Mouse (Mus musculus): Measurements from ENCODE around the gene Prr5l. TPM values are rescaled to one million over a fixed set of nuclear protein-coding genes. Genes with fewer than 3 reads are reported as not detected.

The Prr5l gene
- polyA plus RNA-seq, 2 experiments: 16.4 to 27.3 TPM

DNA sequence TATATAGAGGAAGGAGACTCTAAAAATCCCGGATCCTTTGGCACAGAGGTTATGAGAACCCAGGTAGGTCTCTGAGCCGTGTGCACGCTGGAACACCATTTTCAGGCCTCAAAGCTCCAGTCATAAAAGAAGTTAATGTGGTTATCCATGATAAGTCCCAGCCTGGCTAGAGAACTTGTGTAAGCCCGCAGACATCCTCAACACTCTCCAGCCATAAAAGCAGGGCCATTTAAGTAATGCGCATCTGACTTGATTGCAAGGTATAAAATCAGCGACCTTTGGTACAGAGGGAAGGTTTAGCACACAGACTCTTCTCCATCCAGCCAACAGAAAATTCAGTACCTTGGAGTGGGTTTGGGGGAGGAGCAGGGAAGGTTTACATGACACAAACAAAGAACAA lies 80.6 kb downstream of the Prr5l start:
- no peak overlapping the region for H3K9ac ChIP-seq (ENCODE audit: low read depth, low read length, severe bottlenecking)
- DNase-seq (ENCODE audit: low spot score): no peak
- no peaks in the 10 kb centered on the region for H3K9me3 ChIP-seq (ENCODE audit: control insufficient read depth, low read length)
- no peaks in the 10 kb centered on the region for H3K27me3 ChIP-seq (ENCODE audit: control insufficient read depth, insufficient read depth, low read length)
- H3K4me1 ChIP-seq (ENCODE audit: control insufficient read depth, insufficient read depth, low read length): 0 out of 2 replicates have a peak, but pooled peaks cover 5% of the 10 kb centered on the region
- no peak overlapping the region for H3K4me3 ChIP-seq (replicated peaks; ENCODE audit: low read length)
- ATAC-seq (ENCODE audit: low FRiP score, low read depth): no peak
- H3K4me2 ChIP-seq (replicated peaks; ENCODE audit: low read depth, low read length, severe bottlenecking): no peak overlapping the region
- no peak overlapping the region for H3K27ac ChIP-seq (replicated peaks; ENCODE audit: low read depth, low read length)
- TF ChIP-seq POLR2A (IDR thresholded peaks at IDR 0.05; ENCODE audit: borderline replicate concordance, extremely low read depth, insufficient read depth, insufficient read length): no peak
- WGBS: 73% methylated on average over 6 of the region's 6 CpGs
- H3K36me3 ChIP-seq (ENCODE audit: control insufficient read depth, insufficient read depth, low read length): no peaks in the 10 kb centered on the region

DNA sequence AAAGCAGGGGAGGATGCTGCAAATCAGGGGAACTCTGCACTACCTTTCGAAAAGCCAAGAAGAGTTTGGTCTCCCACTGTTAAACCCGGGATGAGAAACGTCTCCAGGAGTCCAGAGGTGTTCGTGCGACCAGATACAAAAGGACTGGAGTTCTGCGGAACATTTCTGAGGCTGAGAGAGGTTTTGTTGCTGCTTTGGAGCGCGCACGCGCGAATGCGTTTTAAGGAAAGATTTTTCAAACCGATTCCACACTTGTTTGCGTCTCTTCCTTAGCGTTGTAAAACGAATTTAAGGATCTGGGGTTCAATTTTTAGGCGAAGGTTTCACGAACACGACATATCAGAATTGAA lies 85.0 kb downstream of the Prr5l start:
- H3K36me3 ChIP-seq (ENCODE audit: control insufficient read depth, insufficient read depth, low read length): no peaks in the 10 kb centered on the region
- 0% methylated on average over 19 of the region's 19 CpGs for WGBS
- peak overlapping the region; percentile 60 for H3K4me3 ChIP-seq (replicated peaks; ENCODE audit: low read length)
- peak overlapping the region; percentile 76 for H3K27ac ChIP-seq (replicated peaks; ENCODE audit: low read depth, low read length)
- H3K4me2 ChIP-seq (replicated peaks; ENCODE audit: low read depth, low read length, severe bottlenecking): peak overlapping the region; percentile 87
- H3K9ac ChIP-seq (ENCODE audit: low read depth, low read length, severe bottlenecking): peak overlapping the region; percentile 64
- peak; percentile 67; the same call in 1 of the 2 replicates for TF ChIP-seq POLR2A (IDR thresholded peaks at IDR 0.05; ENCODE audit: borderline replicate concordance, extremely low read depth, insufficient read depth, insufficient read length)
- peaks cover 5% of the 10 kb centered on the region for H3K4me1 ChIP-seq (ENCODE audit: control insufficient read depth, insufficient read depth, low read length)
- H3K9me3 ChIP-seq (ENCODE audit: control insufficient read depth, low read length): no peaks in the 10 kb centered on the region
- ATAC-seq (ENCODE audit: low FRiP score, low read depth) (no peak), DNase-seq (ENCODE audit: low spot score) (peak; percentile 59)
- H3K27me3 ChIP-seq (ENCODE audit: control insufficient read depth, insufficient read depth, low read length): no peaks in the 10 kb centered on the region

DNA sequence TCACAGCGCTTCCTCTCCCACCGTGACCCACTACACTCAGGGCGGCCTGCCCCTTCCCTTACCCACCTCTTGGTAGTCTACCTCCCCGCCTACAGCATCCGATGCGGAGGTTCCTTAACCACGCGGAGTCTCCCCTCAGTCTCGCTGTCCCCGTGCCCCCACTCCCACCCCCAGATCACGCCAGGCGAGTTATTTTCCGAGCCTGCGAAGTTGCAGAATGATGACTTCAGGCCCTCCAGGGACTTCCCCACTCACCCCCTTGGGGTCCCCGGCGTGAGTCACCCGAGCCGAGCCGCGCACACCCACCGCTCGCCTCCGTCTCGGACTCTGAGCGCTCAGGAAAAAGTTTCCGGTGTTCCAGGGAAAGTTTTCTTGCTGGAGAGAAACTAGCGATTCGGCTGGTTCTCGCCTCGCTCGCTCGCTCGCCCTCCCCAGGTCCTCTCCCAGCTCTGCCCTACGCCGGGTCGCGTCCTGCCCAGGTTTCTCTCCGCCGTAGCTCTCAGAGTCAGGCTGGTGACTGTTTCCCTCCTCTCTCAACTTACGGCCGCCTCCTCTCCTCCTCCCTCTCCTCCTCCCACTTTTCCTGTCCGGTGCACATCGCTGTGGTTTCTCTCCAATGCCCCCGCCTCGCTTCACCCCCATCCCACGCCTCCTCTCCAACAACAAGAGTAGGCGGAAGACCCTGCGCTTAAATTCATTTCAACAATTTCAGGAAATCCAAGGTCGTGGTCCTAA lies 85.5 kb downstream of the Prr5l start:
- TF ChIP-seq POLR2A (IDR thresholded peaks at IDR 0.05; ENCODE audit: borderline replicate concordance, extremely low read depth, insufficient read depth, insufficient read length): 0 out of 2 replicates have a peak, but pooled peaks have one; percentile 26
- Histone ChIP-seq H3K9ac (ENCODE audit: low read depth, low read length, severe bottlenecking) (peak overlapping the region; percentile 64), H3K27ac (replicated peaks; ENCODE audit: low read depth, low read length) (peak overlapping the region; percentile 76), H3K9me3 (ENCODE audit: control insufficient read depth, low read length) (no peaks in the 10 kb centered on the region), H3K4me1 (ENCODE audit: control insufficient read depth, insufficient read depth, low read length) (peaks cover 8% of the 10 kb centered on the region), H3K27me3 (ENCODE audit: control insufficient read depth, insufficient read depth, low read length) (no peaks in the 10 kb centered on the region), H3K36me3 (ENCODE audit: control insufficient read depth, insufficient read depth, low read length) (no peaks in the 10 kb centered on the region), H3K4me3 (replicated peaks; ENCODE audit: low read length) (peak overlapping the region; percentile 60), H3K4me2 (replicated peaks; ENCODE audit: low read depth, low read length, severe bottlenecking) (peak overlapping the region; percentile 87)
- peak; percentile 56 for ATAC-seq (ENCODE audit: low FRiP score, low read depth)
- DNase-seq (ENCODE audit: low spot score): peak; percentile 63
- WGBS: 1% methylated on average over 49 of the region's 49 CpGs

DNA sequence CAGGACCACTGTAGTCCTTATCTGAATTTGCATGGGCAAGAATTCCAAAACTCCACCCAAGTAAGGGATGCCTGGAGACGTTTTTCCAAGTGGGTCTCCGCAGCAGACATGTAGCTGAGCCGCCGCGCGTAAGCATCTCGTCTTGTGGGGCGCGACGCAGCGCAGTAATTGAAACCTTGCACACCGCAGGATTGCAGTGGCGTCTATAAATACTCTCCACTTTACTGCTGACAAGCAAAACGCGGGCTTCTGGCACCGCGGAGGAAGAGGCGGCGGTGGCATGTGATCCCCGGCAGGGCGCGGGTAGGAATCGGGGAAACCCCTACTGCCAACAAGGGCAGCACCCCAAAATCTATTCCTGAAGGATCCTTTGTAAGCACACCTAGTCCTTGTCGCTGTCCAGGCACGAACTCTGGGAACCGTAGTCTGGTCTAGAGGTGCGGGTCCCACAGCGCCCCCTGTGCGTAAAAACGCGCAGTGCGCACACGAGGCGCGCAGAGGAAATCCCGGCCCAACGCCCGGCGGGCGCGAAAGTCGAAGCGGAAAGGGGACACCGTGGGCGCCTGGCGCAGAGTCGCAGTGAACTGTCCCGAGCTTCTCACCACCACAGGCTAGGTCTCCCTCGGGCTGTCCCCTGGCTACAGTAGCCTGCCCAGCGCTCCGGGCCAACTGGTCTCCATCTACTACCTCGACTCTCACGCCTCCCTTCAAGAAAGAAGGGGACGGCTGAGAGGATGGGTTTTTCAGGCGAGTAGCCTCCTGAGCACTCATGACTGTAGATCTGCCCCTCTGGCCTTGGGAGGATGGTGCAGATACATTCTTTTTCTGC lies 86.3 kb downstream of the Prr5l start:
- peak overlapping the region; percentile 60 for H3K4me3 ChIP-seq (replicated peaks; ENCODE audit: low read length)
- DNase-seq (ENCODE audit: low spot score) (peak; percentile 78), ATAC-seq (ENCODE audit: low FRiP score, low read depth) (peak; percentile 71; the same call in 1 of the 2 replicates)
- no peaks in the 10 kb centered on the region for H3K27me3 ChIP-seq (ENCODE audit: control insufficient read depth, insufficient read depth, low read length)
- H3K36me3 ChIP-seq (ENCODE audit: control insufficient read depth, insufficient read depth, low read length): no peaks in the 10 kb centered on the region
- H3K27ac ChIP-seq (replicated peaks; ENCODE audit: low read depth, low read length): peak overlapping the region; percentile 76
- H3K9ac ChIP-seq (ENCODE audit: low read depth, low read length, severe bottlenecking): peak overlapping the region; percentile 64
- H3K9me3 ChIP-seq (ENCODE audit: control insufficient read depth, low read length): no peaks in the 10 kb centered on the region
- peaks cover 8% of the 10 kb centered on the region for H3K4me1 ChIP-seq (ENCODE audit: control insufficient read depth, insufficient read depth, low read length)
- H3K4me2 ChIP-seq (replicated peaks; ENCODE audit: low read depth, low read length, severe bottlenecking): peak overlapping the region; percentile 87
- WGBS: under 1% methylated on average over 54 of the region's 55 CpGs
- TF ChIP-seq POLR2A (IDR thresholded peaks at IDR 0.05; ENCODE audit: borderline replicate concordance, extremely low read depth, insufficient read depth, insufficient read length): no peak

DNA sequence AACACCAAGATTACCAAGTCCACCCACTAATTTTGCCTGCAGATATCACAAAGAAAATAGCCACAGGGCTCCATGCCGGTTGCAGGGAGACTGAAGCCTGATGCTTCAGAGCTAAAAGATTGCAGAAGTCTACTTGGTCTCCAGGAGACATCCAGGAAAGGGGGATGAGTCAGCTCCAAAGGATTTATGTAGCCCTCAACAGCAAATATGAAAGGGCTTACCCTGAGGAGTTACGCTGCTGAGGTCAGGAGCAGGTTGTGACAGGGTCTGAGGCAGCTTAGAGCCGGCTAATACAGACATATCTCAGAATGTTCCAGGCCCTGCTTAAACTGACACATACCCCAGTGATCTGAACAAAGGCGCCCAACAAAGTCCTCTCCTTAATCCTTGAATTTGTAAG lies 90.7 kb downstream of the Prr5l start:
- DNase-seq (ENCODE audit: low spot score) (no peak), ATAC-seq (ENCODE audit: low FRiP score, low read depth) (no peak)
- Histone ChIP-seq H3K9ac (ENCODE audit: low read depth, low read length, severe bottlenecking) (no peak overlapping the region), H3K4me2 (replicated peaks; ENCODE audit: low read depth, low read length, severe bottlenecking) (no peak overlapping the region), H3K9me3 (ENCODE audit: control insufficient read depth, low read length) (no peaks in the 10 kb centered on the region), H3K27ac (replicated peaks; ENCODE audit: low read depth, low read length) (no peak overlapping the region), H3K4me3 (replicated peaks; ENCODE audit: low read length) (no peak overlapping the region), H3K36me3 (ENCODE audit: control insufficient read depth, insufficient read depth, low read length) (no peaks in the 10 kb centered on the region), H3K4me1 (ENCODE audit: control insufficient read depth, insufficient read depth, low read length) (peaks cover 3% of the 10 kb centered on the region), H3K27me3 (ENCODE audit: control insufficient read depth, insufficient read depth, low read length) (no peaks in the 10 kb centered on the region)
- 67% methylated on average over 4 of the region's 4 CpGs for WGBS
- TF ChIP-seq POLR2A (IDR thresholded peaks at IDR 0.05; ENCODE audit: borderline replicate concordance, extremely low read depth, insufficient read depth, insufficient read length): no peak

All from limb, embryonic 14.5 days (tissue).